Mouse (Mus musculus) induced T-regulatory cell, adult 2 months (primary cell): ENCODE data around the gene Acsl1.
"Not testable (repeated sequence)": the region's sequence is repeated elsewhere in the genome, so short reads cannot be mapped to it uniquely, and the experiment has no call there.

Experiments used
- DNase-seq: peaks from one replicate; pipeline ENCODE4 v3.0.0-alpha.2; 2012; ENCODE audit warnings: low read depth

Gene Acsl1

GRCm38 (mm10) chr8:46562333-46562732 is 91.5 kb downstream of the Acsl1 start:
- no peak for DNase-seq

GRCm38 (mm10) chr8:46566914-46567529 is 96.2 kb downstream of the Acsl1 start:
- DNase-seq = no peak

- no peak for DNase-seq
Measured at GRCm38 (mm10) chr8:46567946-46568345, 97.1 kb downstream of the Acsl1 start.

- no peak for DNase-seq
Measured at GRCm38 (mm10) chr8:46568942-46569341, 98.1 kb downstream of the Acsl1 start.

- DNase-seq = no peak
Measured at GRCm38 (mm10) chr8:46569659-46570441, 99.0 kb downstream of the Acsl1 start.

- no peak for DNase-seq
Measured at GRCm38 (mm10) chr8:46570673-46571072, 99.8 kb downstream of the Acsl1 start.

- no peak for DNase-seq
Measured at GRCm38 (mm10) chr8:46573446-46573845, 102.6 kb downstream of the Acsl1 start.

- DNase-seq = no peak
Measured at GRCm38 (mm10) chr8:46573964-46574363, 103.1 kb downstream of the Acsl1 start.

- DNase-seq = no peak
Measured at GRCm38 (mm10) chr8:46578794-46579193, 108.0 kb downstream of the Acsl1 start.

- not testable (repeated sequence) for DNase-seq
Measured at GRCm38 (mm10) chr8:46584328-46584727, 113.5 kb downstream of the Acsl1 start.

- no peak for DNase-seq
Measured at GRCm38 (mm10) chr8:46585576-46585975, 114.7 kb downstream of the Acsl1 start.
